Mouse (Mus musculus): ENCODE measurements around the gene Tmem159.

Tmem159 gene

GRCm38 (mm10) chr7:120102164-120102972, at the start of gene Tmem159:
Gene Tmem159, plus strand, starts transcription at chr7:120102353.
- DNase-seq (ENCODE audit: low spot score): peak; percentile 72

GRCm38 (mm10) chr7:120054016-120054415, 48.1 kb upstream of the Tmem159 start:
- DNase-seq (ENCODE audit: low spot score): no peak

GRCm38 (mm10) chr7:120055479-120055878, 46.7 kb upstream of the Tmem159 start:
- no peak for DNase-seq (ENCODE audit: low spot score)

- DNase-seq (ENCODE audit: low spot score): no peak
These were observed 38.1 kb upstream of the Tmem159 start for GRCm38 (mm10) chr7:120064045-120064444.

GRCm38 (mm10) chr7:120068114-120068513, 34.0 kb upstream of the Tmem159 start:
- no peak for DNase-seq (ENCODE audit: low spot score)

- DNase-seq (ENCODE audit: low spot score): no peak
These were observed 33.0 kb upstream of the Tmem159 start for GRCm38 (mm10) chr7:120069164-120069563.

GRCm38 (mm10) chr7:120080177-120080576, 22.0 kb upstream of the Tmem159 start:
- DNase-seq (ENCODE audit: low spot score): no peak

GRCm38 (mm10) chr7:120093033-120093432, 9.1 kb upstream of the Tmem159 start:
- no peak for DNase-seq (ENCODE audit: low spot score)

GRCm38 (mm10) chr7:120094216-120094615, 7.9 kb upstream of the Tmem159 start:
- DNase-seq (ENCODE audit: low spot score): no peak

GRCm38 (mm10) chr7:120095180-120095579, 7.0 kb upstream of the Tmem159 start, which contains the start of gene Dnah3:
Gene Dnah3, minus strand, starts transcription at chr7:120095280.
- DNase-seq (ENCODE audit: low spot score): no peak

- DNase-seq (ENCODE audit: low spot score): no peak
These were observed 4.3 kb upstream of the Tmem159 start for GRCm38 (mm10) chr7:120097845-120098244.

- DNase-seq (ENCODE audit: low spot score): peak; percentile 54
These were observed 3.8 kb upstream of the Tmem159 start for GRCm38 (mm10) chr7:120098403-120098802.

- peak; percentile 21 for DNase-seq (ENCODE audit: low spot score)
These were observed 940 bp downstream of the Tmem159 start for GRCm38 (mm10) chr7:120103019-120103567.

- no peak for DNase-seq (ENCODE audit: low spot score)
These were observed 2.8 kb downstream of the Tmem159 start for GRCm38 (mm10) chr7:120104975-120105374.

- no peak for DNase-seq (ENCODE audit: low spot score)
These were observed 4.2 kb downstream of the Tmem159 start for GRCm38 (mm10) chr7:120106356-120106755.

GRCm38 (mm10) chr7:120109676-120110075, 7.5 kb downstream of the Tmem159 start:
- DNase-seq (ENCODE audit: low spot score): no peak

- no peak for DNase-seq (ENCODE audit: low spot score)
These were observed 14.8 kb downstream of the Tmem159 start for GRCm38 (mm10) chr7:120116976-120117375.

GRCm38 (mm10) chr7:120117529-120117928, 15.4 kb downstream of the Tmem159 start:
- no peak for DNase-seq (ENCODE audit: low spot score)

GRCm38 (mm10) chr7:120123776-120124175, 21.6 kb downstream of the Tmem159 start:
- no peak for DNase-seq (ENCODE audit: low spot score)

GRCm38 (mm10) chr7:120124844-120125243, 22.7 kb downstream of the Tmem159 start:
- peak; percentile 19 for DNase-seq (ENCODE audit: low spot score)

- DNase-seq (ENCODE audit: low spot score): no peak
These were observed 25.0 kb downstream of the Tmem159 start for GRCm38 (mm10) chr7:120126976-120127685.

- DNase-seq (ENCODE audit: low spot score): no peak
These were observed 25.5 kb downstream of the Tmem159 start for GRCm38 (mm10) chr7:120127686-120128059.

GRCm38 (mm10) chr7:120128951-120129350, 26.8 kb downstream of the Tmem159 start:
- no peak for DNase-seq (ENCODE audit: low spot score)
